Mouse (Mus musculus) cerebellum, postnatal 25 days (tissue): ENCODE data around the gene AI597479.

ENCODE experiments used
- DNase-seq, 2 experiments: peaks; one replicate each; pipeline ENCODE4 v3.0.0; 2021; ENCODE audit warnings: mixed read lengths in 2 of 2

Gene AI597479

GRCm38 (mm10) chr1:43163084-43163466, 64.6 kb downstream of the AI597479 start:
- DNase-seq: peak in 1 of 2 experiments; percentile 9

GRCm38 (mm10) chr1:43163467-43164418, 65.2 kb downstream of the AI597479 start:
- peak; percentile 64 to 74 for DNase-seq

GRCm38 (mm10) chr1:43164582-43164981, 66.1 kb downstream of the AI597479 start:
- DNase-seq: no peak
